12 mouse cellular contexts compared by ENCODE assay signal in the genomic region with DNA sequence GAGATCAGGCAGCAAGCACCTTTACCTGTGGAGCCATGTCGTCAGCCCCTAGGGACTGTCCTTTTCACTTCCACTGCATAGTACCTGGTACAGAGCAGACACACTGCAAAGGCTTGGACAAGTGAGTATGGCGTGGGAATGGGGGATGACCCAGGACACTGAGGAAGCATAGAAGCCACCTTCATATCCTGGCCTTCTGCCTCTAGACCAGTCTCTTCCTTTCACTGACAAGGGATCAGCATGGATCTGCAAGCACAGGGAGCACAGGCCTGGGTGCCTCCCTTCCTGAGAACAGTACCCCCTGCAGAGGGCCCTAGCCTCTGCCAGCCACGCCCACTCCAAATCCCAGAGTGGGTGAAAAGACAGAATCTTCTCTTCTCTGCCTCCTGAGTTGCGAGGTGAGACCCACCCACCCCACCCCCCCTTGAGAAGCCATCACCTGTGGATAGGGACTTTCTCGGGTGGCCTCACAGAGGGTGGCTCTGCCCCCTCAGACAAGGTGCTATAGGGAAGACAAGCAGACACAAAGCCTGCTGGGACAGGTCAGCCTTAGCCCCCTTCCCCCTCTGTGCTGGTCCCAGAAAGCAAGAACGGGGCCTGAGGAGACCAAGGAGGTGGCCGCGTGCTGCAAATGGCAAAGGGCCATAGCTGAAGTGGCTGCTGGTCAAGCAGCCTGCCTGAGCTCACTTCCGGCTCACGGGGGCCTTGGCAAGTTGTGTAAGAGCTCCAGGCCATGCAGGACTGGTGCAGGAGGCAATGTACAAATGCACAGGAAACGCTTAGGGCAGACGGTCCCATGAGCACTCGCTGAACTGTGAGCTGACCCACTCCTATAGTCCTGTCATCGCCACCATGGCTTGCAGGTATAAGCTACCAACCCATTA. TPM values are rescaled to one million over a fixed set of nuclear protein-coding genes. Genes with fewer than 3 reads are reported as not detected.
DNase-seq lines count a peak whose midpoint lies in the region.
"Had no signal": no experiment of that assay in that cellular context is flagged by ENCODE, and none has a peak within 500 bp of the region (broad histone marks: within the 10 kb centered on the region; RNA-seq: fewer than 3 reads in every experiment).

No protein-coding gene starts in this region.

- intact Hi-C loops in left cerebral cortex, postnatal 4 days (cut with DNase I) = no loop called here

- peak; percentile 56 for DNase-seq in adrenal gland, postnatal 10 days
- no peak for DNase-seq in adrenal gland, postnatal 4 days (ENCODE audit: low spot score in 2 of 2)
- peak; percentile 51 for DNase-seq in left cerebral cortex, postnatal 4 days
- DNase-seq in left cerebral cortex, adult 18-20 months (ENCODE audit: low spot score in 2 of 2) = no peak
- peak; percentile 63 to 72 for DNase-seq in cerebellum, postnatal 25 days
- DNase-seq in lung, postnatal 4 days = peak; percentile 76 to 83
- DNase-seq in spleen, postnatal 36 days (ENCODE audit: low spot score in 2 of 2) = no peak
- DNase-seq in embryo, embryonic 11 days = no peak
- DNase-seq: gastrocnemius, postnatal 10 days; right cerebral cortex, postnatal 25 days had no signal

RNA-seq across cellular contexts. Expression of gene Nol4l, which starts 15.0 kb away (rescaled TPM):
- total RNA-seq in adrenal gland, postnatal 10 days (2021) = 10 to 100 TPM; 14.1 to 21.3 TPM
- total RNA-seq in adrenal gland, postnatal 4 days (2021) = 10 to 100 TPM; 26.7 to 26.9 TPM
- 100 to 1,000 TPM; 111 to 122 TPM for total RNA-seq in left cerebral cortex, postnatal 4 days (2021)
- 10 to 100 TPM; 44.0 to 55.2 TPM for total RNA-seq in left cerebral cortex, adult 18-20 months (2021)

RNA-seq across cellular contexts. Expression of gene 4930404H24Rik, which starts 22.1 kb away (rescaled TPM):
- total RNA-seq in adrenal gland, postnatal 10 days (2021) = not detected
- total RNA-seq in adrenal gland, postnatal 4 days (2021) = not detected
- total RNA-seq in left cerebral cortex, postnatal 4 days (2021) = not detected
- 1 to 10 TPM in 1 of 2 experiments, not detected in 1; 1.3 TPM for total RNA-seq in left cerebral cortex, adult 18-20 months (2021)
- total RNA-seq: gastrocnemius, postnatal 10 days; layer of hippocampus, postnatal 10 days; neutrophil, adult 5-6 weeks had no signal

Comparison
In these comparisons a context has a peak if more than half of its experiments do, and no peak if none do; other contexts are left out.
1. DNase-seq: peak in adrenal gland, postnatal 10 days (single experiment), left cerebral cortex, postnatal 4 days (single experiment), cerebellum, postnatal 25 days (2 of 2) and lung, postnatal 4 days (2 of 2); none in adrenal gland, postnatal 4 days (0 of 2), left cerebral cortex, adult 18-20 months (0 of 2), spleen, postnatal 36 days (0 of 2) and embryo, embryonic 11 days (single experiment).